ENCODE assay signal across 19 mouse cellular contexts in the genomic region with DNA sequence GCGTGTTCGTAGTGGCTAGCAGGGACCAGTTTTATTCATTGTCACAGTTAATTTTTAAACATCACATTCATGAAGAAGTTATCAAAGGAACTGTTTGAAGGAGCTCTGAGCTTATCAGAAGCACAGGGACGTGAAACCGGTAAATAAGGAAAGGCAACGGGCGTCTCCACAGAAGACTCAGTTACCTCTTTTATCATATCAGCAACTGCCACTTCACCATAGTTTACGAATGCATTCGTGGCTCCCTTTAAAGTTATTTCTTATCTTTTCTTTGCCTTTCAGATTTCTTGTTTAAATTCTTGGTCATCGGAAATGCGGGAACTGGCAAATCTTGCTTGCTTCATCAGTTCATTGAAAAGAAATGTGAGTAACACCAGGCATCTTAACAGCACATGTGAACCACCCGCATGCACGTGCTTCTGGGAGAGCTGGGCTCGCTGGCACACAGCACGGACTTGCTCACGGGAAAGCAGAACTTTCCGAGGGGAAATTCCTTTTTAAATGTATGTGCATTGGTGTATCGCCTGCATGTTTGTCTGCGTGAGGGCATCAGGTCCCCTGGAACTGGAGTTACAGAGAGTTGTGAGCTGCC. TPM values are rescaled to one million over a fixed set of nuclear protein-coding genes. Genes with fewer than 3 reads are reported as not detected.
DNase-seq lines count a peak whose midpoint lies in the region; ATAC-seq and TF ChIP-seq lines count a peak whose summit lies in the region.
"Had no signal": no experiment of that assay in that cellular context is flagged by ENCODE, and none has a peak within 500 bp of the region (broad histone marks: within the 10 kb centered on the region; RNA-seq: fewer than 3 reads in every experiment).

No protein-coding gene starts in this region.

- peaks cover 13% of the 10 kb centered on the region; the same call in 1 of the 2 replicates for H3K79me2 ChIP-seq in MEL (ENCODE audit: control insufficient read depth, insufficient read depth, low read length, poor library complexity)

- no peak for TF ChIP-seq CTCF in MEL (IDR thresholded peaks at IDR 0.05 in 2 of 3, conservative IDR thresholded peaks at IDR 0.05 in 1 of 3; ENCODE audit: control insufficient read depth in 1 of 3, insufficient read depth in 1 of 3, low read depth in 2 of 3, low read length in 3 of 3, poor library complexity in 1 of 3, severe bottlenecking in 1 of 3)
- no peak for TF ChIP-seq CTCF in liver, embryonic 14.5 days (IDR thresholded peaks at IDR 0.05; ENCODE audit: low read depth)

- H3K4me1 ChIP-seq in MEL (ENCODE audit: control insufficient read depth in 1 of 2, insufficient read depth in 2 of 2, low read length in 2 of 2) = peaks cover 32 to 49% of the 10 kb centered on the region in 2 experiments
- peaks cover 27 to 44% of the 10 kb centered on the region in 2 experiments for H3K4me1 ChIP-seq in liver, embryonic 14.5 days (replicated peaks; ENCODE audit: control insufficient read depth in 2 of 2, insufficient read depth in 2 of 2, low read length in 1 of 2)
- H3K4me1 ChIP-seq: forebrain, embryonic 13.5 days; heart, embryonic 12.5 days; hindbrain, embryonic 12.5 days had no signal

- peak; percentile 63; the same call in 1 of the 2 replicates for ATAC-seq in liver, embryonic 14.5 days (ENCODE audit: insufficient read depth)
- ATAC-seq in megakaryocyte progenitor cell, adult 5-6 weeks (replicated peaks; ENCODE audit: poor library complexity) = peak; percentile 71
- ATAC-seq: forebrain, embryonic 13.5 days; hindbrain, embryonic 16.5 days; inflammation-experienced regulatory T-cells, adult 6 months had no signal

- peak; percentile 98 to 99 for TF ChIP-seq EP300 in MEL (IDR thresholded peaks at IDR 0.05; ENCODE audit: low read depth in 1 of 2, low read length in 2 of 2)
- peak; percentile 90 for TF ChIP-seq EP300 in liver, embryonic 14.5 days (IDR thresholded peaks at IDR 0.05; ENCODE audit: low read depth)

- no peaks in the 10 kb centered on the region for H3K9me3 ChIP-seq in MEL (replicated peaks; ENCODE audit: insufficient read depth, low read length)
- H3K9me3 ChIP-seq in liver, embryonic 14.5 days (ENCODE audit: control insufficient read depth, low read length) = no peaks in the 10 kb centered on the region; the same call in 1 of the 2 replicates
- H3K9me3 ChIP-seq: forebrain, embryonic 13.5 days; hindbrain, embryonic 12.5 days had no signal

- peak overlapping the region; percentile 30; the same call in 1 of the 2 replicates for H3K4me2 ChIP-seq in liver, embryonic 14.5 days (ENCODE audit: low read depth)
- H3K4me2 ChIP-seq: forebrain, embryonic 13.5 days; heart, embryonic 12.5 days; hindbrain, embryonic 12.5 days had no signal

- peak overlapping the region; percentile 99 for H3K27ac ChIP-seq in MEL (ENCODE audit: control insufficient read depth, low read depth, low read length)
- peak overlapping the region; percentile 45 for H3K27ac ChIP-seq in liver, embryonic 14.5 days
- H3K27ac ChIP-seq: forebrain, embryonic 13.5 days; gastrocnemius, adult 2 months; hindbrain, embryonic 12.5 days had no signal

- H3K36me3 ChIP-seq in MEL (ENCODE audit: control insufficient read depth in 1 of 2, insufficient read depth in 2 of 2, low read length in 2 of 2) = peaks cover 15 to 55% of the 10 kb centered on the region in 2 experiments
- peaks cover 5% of the 10 kb centered on the region for H3K36me3 ChIP-seq in liver, embryonic 14.5 days (replicated peaks; ENCODE audit: control insufficient read depth, insufficient read depth, low read depth)

- H3K9ac ChIP-seq in MEL (ENCODE audit: control insufficient read depth, low read depth, low read length, poor library complexity, severe bottlenecking) = peak overlapping the region; percentile 37
- no peak overlapping the region for H3K9ac ChIP-seq in liver, embryonic 14.5 days (replicated peaks)
- H3K9ac ChIP-seq: forebrain, embryonic 13.5 days; heart, embryonic 12.5 days; hindbrain, embryonic 12.5 days had no signal

- peak; percentile 93 for DNase-seq in MEL (ENCODE audit: low read depth, low spot score)
- DNase-seq in c-Kit-positive CD71-positive TER-119-positive erythroid progenitor cells, embryonic 14.5 days (ENCODE audit: low spot score) = peak; percentile 50
- peak in 2 of 3 experiments; percentile 30 to 42 for DNase-seq in liver, embryonic 14.5 days (ENCODE audit: low read depth in 3 of 3, low spot score in 3 of 3)
- no peak for DNase-seq in cerebellum, adult 9-10 months
- DNase-seq in adrenal gland, postnatal 14 days = no peak
- no peak for DNase-seq in ovary, postnatal 14 days (ENCODE audit: low spot score)
- DNase-seq in yolk sac, embryonic 10.5 days (ENCODE audit: low spot score) = no peak
- DNase-seq: adrenal gland, postnatal 10 days; cerebellum, adult 2 months; gastrocnemius, adult 2 months; gastrocnemius, postnatal 25 days; heart, postnatal 4 days had no signal

- 29% methylated on average over 18 of the region's 18 CpGs for WGBS in liver, embryonic 14.5 days (ENCODE audit: insufficient replicate concordance)

- TF ChIP-seq POLR2A in MEL (IDR thresholded peaks at IDR 0.05; ENCODE audit: control insufficient read depth in 1 of 2, insufficient read depth in 1 of 2, low read depth in 1 of 2, low read length in 2 of 2, poor library complexity in 1 of 2) = no peak; a peak in 1 of 4 replicates

- TF ChIP-seq RAD21 in MEL (IDR thresholded peaks at IDR 0.05; ENCODE audit: low read depth, low read length) = no peak

- no peaks in the 10 kb centered on the region for H3K27me3 ChIP-seq in MEL (ENCODE audit: control insufficient read depth in 1 of 2, insufficient read depth in 2 of 2, low read length in 2 of 2)
- H3K27me3 ChIP-seq in liver, embryonic 14.5 days (ENCODE audit: control insufficient read depth, insufficient read depth, low read length) = no peaks in the 10 kb centered on the region
- H3K27me3 ChIP-seq: forebrain, embryonic 13.5 days; heart, embryonic 12.5 days; hindbrain, embryonic 12.5 days had no signal

- H3K4me3 ChIP-seq in MEL (ENCODE audit: control insufficient read depth in 1 of 2, insufficient read depth in 1 of 2, low read depth in 2 of 2, low read length in 2 of 2) = peak overlapping the region; percentile 9 to 11; a peak in 3 of 4 replicates
- no peak overlapping the region for H3K4me3 ChIP-seq in liver, embryonic 14.5 days (ENCODE audit: insufficient read depth in 1 of 2, low read depth in 2 of 2, low read length in 2 of 2)
- H3K4me3 ChIP-seq: forebrain, embryonic 13.5 days; gastrocnemius, adult 2 months; heart, embryonic 12.5 days; hindbrain, embryonic 12.5 days had no signal

TF ChIP-seq in MEL, 35 proteins besides CTCF, POLR2A, EP300 and RAD21 (continues in another document):
- TF ChIP-seq CHD2 (IDR thresholded peaks at IDR 0.05; ENCODE audit: low read length) (peak; percentile 17; the same call in 1 of the 2 replicates), MXI1 (IDR thresholded peaks at IDR 0.05; ENCODE audit: low read depth, low read length) (peak; percentile 99), NELFE (IDR thresholded peaks at IDR 0.05; ENCODE audit: low read depth, low read length) (peak; percentile 43), POLR2AphosphoS2 (IDR thresholded peaks at IDR 0.05; ENCODE audit: low read length) (peak; percentile 82), BHLHE40 (IDR thresholded peaks at IDR 0.05; ENCODE audit: borderline replicate concordance, low read depth, low read length) (peak; percentile 99), TAL1 (IDR thresholded peaks at IDR 0.05; ENCODE audit: low read length) (peak; percentile 74), MYB (IDR thresholded peaks at IDR 0.05; ENCODE audit: low read depth, low read length) (peak; percentile 99), MYC (IDR thresholded peaks at IDR 0.05; ENCODE audit: low read depth, low read length) (peak; percentile 99), GABPA (IDR thresholded peaks at IDR 0.05; ENCODE audit: low read depth, low read length) (no peak), MAX (IDR thresholded peaks at IDR 0.05; ENCODE audit: low read length) (peak; percentile 99), ZMIZ1 (IDR thresholded peaks at IDR 0.05; ENCODE audit: low read depth, low read length) (no peak), TBP (IDR thresholded peaks at IDR 0.05; ENCODE audit: low read depth, low read length) (no peak), E2F4 (IDR thresholded peaks at IDR 0.05; ENCODE audit: borderline replicate concordance, low read depth, low read length) (peak; percentile 68), ZKSCAN1 (IDR thresholded peaks at IDR 0.05; ENCODE audit: low read depth, low read length) (no peak), JUND (IDR thresholded peaks at IDR 0.05; ENCODE audit: low read depth, low read length) (peak; percentile 86), ZNF384 (IDR thresholded peaks at IDR 0.05; ENCODE audit: low read depth, low read length) (peak; percentile 44; the same call in 1 of the 2 replicates), TCF12 (IDR thresholded peaks at IDR 0.05; ENCODE audit: low read depth, low read length) (peak; percentile 96), USF2 (IDR thresholded peaks at IDR 0.05; ENCODE audit: borderline replicate concordance in 1 of 2, insufficient read depth in 1 of 2, low read depth in 1 of 2, low read length in 2 of 2) (no peak), SIN3A (IDR thresholded peaks at IDR 0.05; ENCODE audit: low read length) (peak; percentile 98), GATA1 (IDR thresholded peaks at IDR 0.05; ENCODE audit: low read depth, low read length) (peak; percentile 98), ELF1 (IDR thresholded peaks at IDR 0.05; ENCODE audit: low read depth, low read length) (no peak; the same call in 1 of the 2 replicates)

RNA-seq across cellular contexts. Expression of a gene that starts 17.8 kb away (rescaled TPM):
- total RNA-seq in MEL (2012; rRNA removed) = 22.2 and 23.1 TPM in 2 replicates
- 10 to 100 TPM in 1 of 2 experiments, not detected in 1; 44.6 TPM for polyA plus RNA-seq in MEL (2012; ENCODE audit: insufficient read depth in 1 of 2, insufficient read length in 2 of 2, low read depth in 1 of 2, low replicate concordance in 2 of 2, missing spikeins in 1 of 2)
- polyA plus RNA-seq in liver, embryonic 14.5 days (2012; rRNA removed) = 12.6 and 12.9 TPM in 2 replicates
- 23.7 and 24.2 TPM in 2 replicates for polyA plus RNA-seq in liver, embryonic 14.5 days (2014; fragmentation: Nextera tagmentation; extraction: Ambion mirVana)
- total RNA-seq in megakaryocyte progenitor cell, adult 5-6 weeks (2015) = 5.3 and 12.5 TPM in 2 replicates
- total RNA-seq in megakaryocyte progenitor cell, adult 5-6 weeks (2017) = 5.2 and 5.9 TPM in 2 replicates
- 18.9 and 20.0 TPM in 2 replicates for total RNA-seq in adrenal gland, postnatal 14 days (2021)
- total RNA-seq: CH12.LX had no signal

RNA-seq across cellular contexts. Expression of a gene that starts 36.4 kb away (rescaled TPM):
- total RNA-seq in MEL (2012; rRNA removed) = 6.7 and 7.0 TPM in 2 replicates
- polyA plus RNA-seq in MEL (2012; ENCODE audit: insufficient read depth in 1 of 2, insufficient read length in 2 of 2, low read depth in 1 of 2, low replicate concordance in 2 of 2, missing spikeins in 1 of 2) = 10 to 100 TPM in 1 of 2 experiments, not detected in 1; 12.1 TPM
- polyA plus RNA-seq in liver, embryonic 14.5 days (2012; rRNA removed) = 2.9 and 3.5 TPM in 2 replicates
- 2.4 and 2.7 TPM in 2 replicates for polyA plus RNA-seq in liver, embryonic 14.5 days (2014; fragmentation: Nextera tagmentation; extraction: Ambion mirVana)
- 5.3 and 6.9 TPM in 2 replicates for total RNA-seq in megakaryocyte progenitor cell, adult 5-6 weeks (2015)
- total RNA-seq in megakaryocyte progenitor cell, adult 5-6 weeks (2017) = 6.3 and 8.4 TPM in 2 replicates
- total RNA-seq in adrenal gland, postnatal 14 days (2021) = 3.8 and 4.1 TPM in 2 replicates

Comparison
In these comparisons a context has a peak if more than half of its experiments do, and no peak if none do; other contexts are left out.
1. DNase-seq: peak in MEL (single experiment), c-Kit-positive CD71-positive TER-119-positive erythroid progenitor cells, embryonic 14.5 days (single experiment) and liver, embryonic 14.5 days (2 of 3); none in cerebellum, adult 9-10 months (single experiment), adrenal gland, postnatal 14 days (single experiment), ovary, postnatal 14 days (single experiment) and yolk sac, embryonic 10.5 days (single experiment).
2. H3K4me3 ChIP-seq: peak in MEL (2 of 2); none in liver, embryonic 14.5 days (0 of 2).